Mouse (Mus musculus): Measurements from ENCODE around the gene Elmo1.

Gene Elmo1

DNA sequence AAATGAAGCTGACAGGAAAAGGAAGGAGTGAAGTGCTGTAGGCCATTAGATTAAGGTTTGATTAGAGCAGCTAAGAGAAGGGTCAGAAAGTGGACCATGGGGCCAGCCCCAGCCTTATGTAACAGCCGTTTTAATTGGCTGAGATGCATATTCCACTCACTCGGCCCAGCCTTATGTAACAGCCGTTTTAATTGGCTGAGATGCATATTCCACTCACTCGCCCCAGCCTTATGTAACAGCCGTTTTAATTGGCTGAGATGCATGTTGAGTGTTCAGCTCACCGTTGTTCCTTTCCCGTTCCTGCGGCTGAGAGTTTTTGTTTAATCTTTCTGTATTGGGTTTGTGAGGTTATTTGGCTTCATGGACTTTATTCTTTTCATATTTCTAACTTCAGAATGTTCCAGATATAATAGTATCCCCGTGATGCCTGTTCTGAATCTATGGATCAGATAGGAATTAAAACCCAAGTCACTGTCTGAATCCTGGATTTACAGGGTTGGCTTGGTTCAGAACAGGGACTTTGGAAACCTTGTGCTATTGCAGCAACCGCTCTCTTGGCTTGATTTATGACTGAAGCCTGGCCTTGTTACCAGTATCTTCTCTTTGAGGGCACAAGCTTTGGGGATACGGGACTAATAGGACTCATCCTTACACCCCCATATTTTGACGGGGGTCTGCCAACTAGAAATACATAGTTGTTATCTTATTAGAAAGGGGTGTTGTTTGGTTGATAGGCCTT lies 114.8 kb downstream of the Elmo1 start:
- DNase-seq (ENCODE audit: low read depth in 1 of 2, low spot score in 2 of 2) = no peak

- no peak for DNase-seq (ENCODE audit: low read depth in 1 of 2, low spot score in 2 of 2)
Measured at GRCm38 (mm10) chr13:20205746-20206145, 115.3 kb downstream of the Elmo1 start.

- no peak for DNase-seq (ENCODE audit: low read depth in 1 of 2, low spot score in 2 of 2)
Measured at GRCm38 (mm10) chr13:20207126-20207525, 116.7 kb downstream of the Elmo1 start.

- no peak for DNase-seq (ENCODE audit: low read depth in 1 of 2, low spot score in 2 of 2)
Measured at GRCm38 (mm10) chr13:20207950-20208642, 117.7 kb downstream of the Elmo1 start.

DNA sequence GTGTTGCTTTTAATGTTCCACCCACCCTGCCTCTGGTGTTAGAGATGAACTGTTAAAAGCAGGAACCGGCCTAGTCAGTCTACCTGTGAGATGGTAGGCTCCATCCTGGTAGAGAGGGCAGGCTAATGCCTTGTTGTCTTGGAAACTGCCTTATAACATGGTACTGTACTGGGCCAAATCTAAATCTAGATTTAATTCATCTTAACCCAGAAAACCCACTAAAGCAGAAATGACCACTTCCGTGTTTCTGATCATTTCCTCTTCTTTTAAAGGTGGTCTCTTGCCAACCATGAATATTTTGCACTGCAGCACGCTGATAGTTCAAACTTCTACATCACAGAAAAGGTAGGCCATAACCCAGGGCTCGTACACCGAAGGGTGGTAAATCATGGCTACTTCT lies 118.5 kb downstream of the Elmo1 start:
- no peak for DNase-seq (ENCODE audit: low read depth in 1 of 2, low spot score in 2 of 2)

GRCm38 (mm10) chr13:20211780-20212179 lies 121.4 kb downstream of the Elmo1 start:
- DNase-seq (ENCODE audit: low read depth in 1 of 2, low spot score in 2 of 2) = no peak

DNA sequence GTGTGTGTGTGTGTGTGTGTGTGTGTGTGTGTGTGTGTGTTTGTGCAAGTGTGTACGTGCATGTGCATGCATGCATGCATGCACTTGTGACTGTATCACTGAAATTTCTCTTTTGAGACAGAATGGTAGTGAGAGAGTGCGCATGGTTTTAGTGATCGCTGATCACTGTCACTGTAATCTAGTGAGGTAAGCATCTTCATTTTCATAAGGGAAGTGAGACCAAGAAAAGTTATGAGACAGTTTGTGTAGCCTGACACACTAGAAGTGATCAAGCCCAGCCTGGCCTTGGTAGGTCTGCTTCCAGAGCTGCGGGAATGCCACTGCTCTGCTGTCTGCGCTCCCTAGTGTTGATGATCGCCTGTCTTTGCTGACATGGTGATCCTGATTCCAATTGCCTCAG lies 122.3 kb downstream of the Elmo1 start:
- no peak for DNase-seq (ENCODE audit: low read depth in 1 of 2, low spot score in 2 of 2)

DNA sequence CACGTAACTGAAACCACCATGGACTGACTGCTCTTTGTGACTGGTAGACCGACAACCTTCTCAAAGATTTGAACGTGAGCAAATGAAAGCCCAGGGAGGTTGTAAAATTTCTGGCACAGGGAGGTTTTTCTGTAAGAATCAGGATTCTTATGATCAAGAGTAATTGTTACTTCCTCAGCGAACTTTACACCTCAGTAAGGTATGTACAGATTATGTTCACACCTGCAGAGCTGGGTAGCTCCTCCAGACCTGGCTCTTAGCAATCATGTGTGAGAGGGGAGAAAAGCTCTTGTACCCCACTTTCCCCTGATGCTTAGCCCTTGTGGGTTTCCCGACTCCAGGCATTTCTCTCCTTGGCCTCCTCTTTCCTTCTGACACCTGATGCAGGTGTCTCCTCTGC lies 123.5 kb downstream of the Elmo1 start:
- no peak for DNase-seq (ENCODE audit: low read depth in 1 of 2, low spot score in 2 of 2)

DNA sequence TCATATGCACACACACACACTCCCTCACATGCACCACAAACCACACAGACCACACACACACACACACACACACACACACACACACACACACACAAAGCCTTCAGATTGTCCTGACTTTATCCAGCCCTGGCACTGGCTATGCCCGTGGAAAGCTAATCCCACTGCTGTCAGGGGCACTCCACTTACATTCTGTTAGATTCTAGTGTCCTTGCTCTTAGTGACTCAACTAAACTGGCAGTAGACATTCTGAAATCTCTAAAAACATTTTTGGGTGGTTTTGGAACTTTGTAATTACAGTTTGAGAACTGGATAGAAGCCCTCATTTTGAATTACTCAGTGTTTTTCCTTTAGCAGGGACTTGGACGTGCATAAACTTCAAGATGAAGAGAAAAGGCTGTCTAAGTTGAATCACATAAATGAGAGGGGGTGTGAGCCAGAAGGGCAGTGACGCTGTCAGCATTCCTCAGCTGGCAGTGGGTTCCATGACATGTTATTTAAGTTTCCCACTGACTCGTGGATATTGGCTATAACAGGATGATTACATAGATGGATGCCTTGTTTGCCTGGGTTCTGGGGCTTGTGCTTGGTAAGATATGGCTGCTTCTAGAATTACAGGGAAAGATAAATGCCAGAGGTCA lies 127.2 kb downstream of the Elmo1 start:
- DNase-seq (ENCODE audit: low read depth in 1 of 2, low spot score in 2 of 2) = no peak

DNA sequence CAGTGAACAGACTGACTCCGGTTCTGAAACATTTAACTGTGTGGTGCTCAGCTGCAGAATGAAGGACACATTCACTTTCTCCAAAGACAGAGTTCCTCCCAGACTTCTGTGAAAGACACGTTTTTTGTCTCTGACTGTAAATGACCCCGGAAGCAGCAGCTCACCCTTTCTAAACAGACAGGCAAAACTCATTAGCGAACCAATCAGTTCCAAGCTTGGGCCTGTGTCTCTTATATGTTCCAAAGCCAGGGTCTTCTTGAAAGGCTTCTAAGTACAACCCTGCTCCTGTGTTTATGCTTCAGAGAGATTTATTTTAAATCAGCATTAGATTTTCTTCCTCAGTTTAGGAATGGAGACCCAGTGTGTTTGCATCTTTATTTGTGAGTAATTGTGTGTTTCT lies 127.7 kb downstream of the Elmo1 start:
- no peak for DNase-seq (ENCODE audit: low read depth in 1 of 2, low spot score in 2 of 2)

DNA sequence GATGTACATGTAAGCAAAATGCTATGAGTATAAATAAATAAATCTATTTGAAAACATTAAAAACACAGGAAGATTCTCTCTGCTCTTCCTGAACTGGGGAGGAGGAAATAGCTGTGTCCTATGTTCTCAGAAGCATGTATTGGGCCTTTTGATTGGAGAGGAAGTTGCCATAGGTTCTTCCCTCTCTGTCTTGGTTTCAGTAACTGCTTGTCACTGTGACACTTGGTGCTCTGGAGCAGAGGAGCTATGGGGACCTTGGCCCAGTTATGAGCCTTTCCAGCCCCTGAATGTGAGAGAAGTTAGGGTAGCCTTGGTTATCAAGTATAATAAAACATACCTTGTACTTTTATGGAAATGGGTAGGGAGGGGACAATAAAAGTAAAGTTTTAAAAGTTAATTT lies 130.0 kb downstream of the Elmo1 start:
- DNase-seq (ENCODE audit: low read depth in 1 of 2, low spot score in 2 of 2) = no peak

- no peak for DNase-seq (ENCODE audit: low read depth in 1 of 2, low spot score in 2 of 2)
Measured at GRCm38 (mm10) chr13:20227923-20228705, 137.7 kb downstream of the Elmo1 start.

DNA sequence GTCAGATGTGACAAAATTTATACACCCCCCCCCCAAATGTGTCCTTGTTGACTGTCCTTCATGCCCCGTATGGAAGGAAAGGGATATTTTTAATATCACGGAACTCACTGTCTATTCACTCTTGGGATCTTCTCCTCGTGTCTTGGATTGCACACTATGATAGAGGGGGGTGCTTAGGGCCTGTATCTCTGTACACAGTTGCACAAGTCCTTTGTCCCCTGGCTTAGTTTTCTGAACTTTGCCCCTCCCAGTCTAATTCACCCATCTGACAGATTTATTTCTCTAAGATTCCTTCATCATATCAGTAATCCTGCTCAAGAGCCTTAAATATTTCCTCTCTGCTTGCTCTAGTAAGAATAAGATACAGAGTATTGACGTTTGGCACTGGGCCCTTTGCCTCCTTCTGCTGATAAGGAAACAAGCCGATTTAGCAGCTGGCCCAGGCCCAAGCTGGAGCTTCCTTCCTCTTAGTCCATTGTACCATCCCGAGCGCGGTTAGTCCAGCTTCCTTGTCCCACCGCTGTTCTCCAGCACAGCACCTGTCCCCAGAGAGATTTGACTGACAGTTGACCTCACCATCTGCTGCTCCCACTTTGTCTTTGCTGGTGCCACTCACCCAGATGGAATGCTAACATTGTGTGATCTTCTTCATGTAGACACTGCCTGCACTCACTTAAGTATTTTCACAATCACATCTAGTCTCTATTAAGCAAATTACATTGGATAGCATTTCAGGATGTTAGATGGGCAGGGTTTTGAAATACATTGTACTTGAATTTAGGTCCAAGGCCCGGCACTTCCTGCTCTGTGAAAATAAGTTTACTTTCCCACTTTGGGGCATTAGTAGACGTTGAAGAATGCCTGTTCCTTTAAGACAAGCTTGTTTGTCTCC lies 141.7 kb downstream of the Elmo1 start:
- no peak for DNase-seq (ENCODE audit: low read depth in 1 of 2, low spot score in 2 of 2)

- no peak for DNase-seq (ENCODE audit: low read depth in 1 of 2, low spot score in 2 of 2)
Measured at GRCm38 (mm10) chr13:20233707-20234106, 143.3 kb downstream of the Elmo1 start.

- no peak for DNase-seq (ENCODE audit: low read depth in 1 of 2, low spot score in 2 of 2)
Measured at GRCm38 (mm10) chr13:20237615-20238014, 147.2 kb downstream of the Elmo1 start.

DNA sequence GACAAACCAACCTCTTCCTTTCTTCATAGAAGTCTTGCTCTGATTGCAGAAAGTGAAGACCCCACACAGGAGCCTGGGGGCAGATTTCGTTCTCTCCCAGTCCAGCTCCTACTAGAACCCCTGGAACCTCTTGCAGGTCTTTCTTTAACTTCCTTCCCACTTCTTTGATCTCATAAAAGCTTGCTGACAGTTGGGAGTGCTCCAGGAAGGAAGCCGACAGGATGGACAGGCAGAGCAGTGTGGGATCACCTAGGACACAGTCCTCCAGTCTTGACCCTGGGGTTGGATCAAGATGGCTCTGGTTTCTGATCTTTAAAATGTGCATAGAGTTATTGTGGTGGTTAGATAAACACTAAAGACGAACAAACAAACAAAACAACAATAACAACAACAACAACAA lies 147.8 kb downstream of the Elmo1 start:
- DNase-seq (ENCODE audit: low read depth in 1 of 2, low spot score in 2 of 2) = no peak

GRCm38 (mm10) chr13:20238743-20239142 lies 148.3 kb downstream of the Elmo1 start:
- DNase-seq (ENCODE audit: low read depth in 1 of 2, low spot score in 2 of 2) = no peak

GRCm38 (mm10) chr13:20250069-20250668 lies 159.8 kb downstream of the Elmo1 start:
- DNase-seq (ENCODE audit: low read depth in 1 of 2, low spot score in 2 of 2) = no peak

DNA sequence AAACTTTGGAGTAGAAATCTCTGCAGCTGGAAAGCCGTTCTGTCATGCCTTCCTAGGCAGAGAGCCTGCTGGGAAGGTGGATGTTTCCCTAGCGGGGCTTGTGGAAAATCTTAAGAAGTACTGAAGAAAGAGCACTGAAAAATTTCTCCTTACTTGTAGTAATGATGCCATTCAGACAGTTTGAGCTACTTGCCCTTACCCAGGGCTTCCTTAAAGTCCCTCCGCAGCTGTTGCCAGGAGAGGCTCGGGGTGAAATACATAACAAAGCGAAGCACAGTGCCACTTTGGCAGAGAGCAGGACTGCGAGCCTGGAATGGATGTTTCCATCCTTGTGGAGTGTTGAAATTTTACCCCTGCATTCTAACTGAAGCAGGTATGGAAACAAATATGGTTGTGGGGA lies 164.5 kb downstream of the Elmo1 start:
- DNase-seq (ENCODE audit: low read depth in 1 of 2, low spot score in 2 of 2) = no peak

DNA sequence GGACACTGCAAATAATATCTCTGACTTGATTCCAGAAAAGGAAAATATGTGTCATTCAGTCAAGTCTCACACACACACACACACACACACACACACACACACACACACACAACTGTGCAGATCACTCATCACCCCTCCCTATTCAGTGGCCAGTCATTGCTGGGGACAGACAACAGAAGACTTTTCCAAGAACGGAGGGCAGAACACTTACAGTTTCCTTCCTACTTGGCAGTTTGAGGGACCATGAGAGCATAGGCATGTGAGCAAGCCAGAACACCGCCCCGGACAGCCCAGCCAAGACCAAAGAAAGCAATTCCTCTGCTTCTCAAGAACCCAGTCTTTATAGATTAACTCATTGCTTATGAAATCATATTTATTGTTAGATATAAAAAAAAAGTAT lies 165.0 kb downstream of the Elmo1 start:
- no peak for DNase-seq (ENCODE audit: low read depth in 1 of 2, low spot score in 2 of 2)

All from monocyte, adult 2 months (primary cell).